Mouse (Mus musculus): Measurements from ENCODE around the gene Spon2.

DNA sequence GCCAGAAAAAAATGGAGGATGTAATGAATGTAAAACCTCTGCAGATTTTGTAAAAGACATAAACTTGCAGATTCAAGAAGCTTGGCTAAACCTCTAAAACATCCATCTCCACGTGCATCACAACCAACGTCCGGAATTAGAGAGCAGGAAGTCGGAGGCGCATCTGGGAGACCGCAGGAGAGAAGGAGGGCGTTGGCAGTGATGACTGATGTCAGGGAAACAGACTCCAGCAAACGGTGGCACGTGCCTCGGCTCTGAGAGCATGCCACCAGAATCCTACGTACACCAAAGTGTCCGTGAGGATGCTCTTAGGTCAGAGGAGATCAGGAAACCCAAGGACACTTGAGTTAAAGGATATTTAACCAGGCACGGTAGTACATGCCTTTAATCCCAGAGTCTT lies 16.6 kb downstream of the Spon2 start:
- TF ChIP-seq CTCF (IDR thresholded peaks at IDR 0.05) (no peak), EP300 (IDR thresholded peaks at IDR 0.05) (no peak)

Data from lung, postnatal 0 days (tissue).